Mouse (Mus musculus): ENCODE data around the gene Zcchc14. TPM values are rescaled to one million over a fixed set of nuclear protein-coding genes. Genes with fewer than 3 reads are reported as not detected.
"Not testable (repeated sequence)": the region's sequence is repeated elsewhere in the genome, so short reads cannot be mapped to it uniquely, and the experiment has no call there.

Zcchc14 gene
- polyA plus RNA-seq, 1 experiment: 34.3 TPM

DNA sequence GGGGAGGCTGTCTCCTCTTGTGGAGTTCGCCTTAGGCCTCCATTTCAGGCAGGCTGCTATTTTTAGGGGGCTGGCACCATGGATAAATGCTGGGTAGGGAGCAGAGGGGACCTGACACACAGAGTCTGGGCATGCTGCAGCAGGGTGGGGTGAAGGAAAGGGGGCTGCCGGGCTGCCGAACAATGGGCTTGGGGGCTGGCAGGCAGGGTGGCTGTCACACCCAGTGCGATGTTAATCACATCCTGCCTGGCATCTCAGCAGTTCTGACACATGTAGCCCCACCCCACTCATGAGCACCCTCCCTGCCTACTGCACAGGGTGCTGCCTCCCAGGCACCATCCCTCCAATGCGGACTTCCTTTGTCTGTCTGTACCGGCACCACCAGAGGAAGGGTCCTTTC is 15.9 kb upstream of the Zcchc14 start:
- Histone ChIP-seq H3K4me3 (ENCODE audit: insufficient read depth, low read length) (peak overlapping the region; percentile 14), H3K4me1 (ENCODE audit: control insufficient read depth, insufficient read depth, low read length) (no peaks in the 10 kb centered on the region), H3K27ac (ENCODE audit: insufficient read depth, low read length) (peak overlapping the region; percentile 50; the same call in 1 of the 2 replicates)
- peak; percentile 47; the same call in 1 of the 2 replicates for TF ChIP-seq POLR2A (IDR thresholded peaks at IDR 0.05; ENCODE audit: extremely low read depth, insufficient read depth, low read length)
- TF ChIP-seq CTCF (IDR thresholded peaks at IDR 0.05; ENCODE audit: extremely low read depth, insufficient read depth, low read length): no peak

DNA sequence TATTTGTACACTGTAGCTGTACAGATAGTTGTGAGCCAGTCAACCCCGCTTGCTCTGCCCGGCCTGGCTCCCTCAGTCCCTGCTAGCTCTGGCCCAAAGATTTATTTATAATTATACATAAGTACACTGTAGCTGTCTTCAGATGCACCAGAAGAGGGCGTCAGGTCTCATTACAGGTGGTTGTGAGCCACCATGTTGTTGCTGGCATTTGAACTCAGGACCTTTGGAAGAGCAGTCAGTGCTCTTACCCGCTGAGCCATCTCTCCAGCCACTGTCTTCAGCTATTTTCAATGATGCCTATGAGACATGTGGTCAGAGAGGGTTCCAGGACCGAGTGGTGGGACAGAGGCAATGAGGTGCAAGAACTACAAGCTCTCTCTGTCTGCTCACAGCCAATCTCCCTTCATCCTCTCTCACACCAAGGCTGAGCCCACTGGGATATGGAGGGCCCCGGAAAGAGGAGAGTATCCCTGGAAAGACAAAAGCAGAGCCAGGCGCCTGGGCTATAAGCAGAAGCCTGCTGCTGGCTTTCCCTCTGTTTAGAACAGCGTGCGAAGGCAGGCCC is 15.3 kb upstream of the Zcchc14 start:
- H3K4me3 ChIP-seq (ENCODE audit: insufficient read depth, low read length); H3K4me1 ChIP-seq (ENCODE audit: control insufficient read depth, insufficient read depth, low read length): not testable (repeated sequence)
- peak overlapping the region; percentile 17; the same call in 1 of the 2 replicates for H3K27ac ChIP-seq (ENCODE audit: insufficient read depth, low read length)

- Histone ChIP-seq H3K4me3 (ENCODE audit: insufficient read depth, low read length) (no peak overlapping the region), H3K4me1 (ENCODE audit: control insufficient read depth, insufficient read depth, low read length) (no peaks in the 10 kb centered on the region), H3K27ac (ENCODE audit: insufficient read depth, low read length) (no peak overlapping the region)
- TF ChIP-seq CTCF (IDR thresholded peaks at IDR 0.05; ENCODE audit: extremely low read depth, insufficient read depth, low read length) (no peak), POLR2A (IDR thresholded peaks at IDR 0.05; ENCODE audit: extremely low read depth, insufficient read depth, low read length) (no peak)
Measured at GRCm38 (mm10) chr8:121665329-121665728, 12.6 kb upstream of the Zcchc14 start.

DNA sequence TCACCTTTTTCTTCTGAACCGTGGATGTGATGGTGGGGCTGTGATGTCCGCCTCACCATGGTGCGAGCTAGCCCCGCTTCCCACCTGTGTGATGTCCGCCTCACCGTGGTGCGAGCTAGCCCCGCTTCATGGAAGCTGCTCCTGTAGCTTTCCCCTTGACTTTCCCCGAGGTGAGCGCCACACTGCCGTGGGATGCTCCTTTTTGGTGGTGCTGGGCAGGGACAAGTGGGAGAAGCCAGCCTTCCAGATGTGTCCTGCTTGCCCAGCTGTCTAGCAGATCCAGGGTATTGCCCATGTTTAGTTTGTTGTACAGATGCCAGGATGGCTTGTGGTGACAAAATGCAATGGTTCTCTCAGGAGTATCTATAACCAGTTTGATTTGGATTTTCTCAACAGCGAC is 10.4 kb upstream of the Zcchc14 start:
- no peak for TF ChIP-seq CTCF (IDR thresholded peaks at IDR 0.05; ENCODE audit: extremely low read depth, insufficient read depth, low read length)
- no peak for TF ChIP-seq POLR2A (IDR thresholded peaks at IDR 0.05; ENCODE audit: extremely low read depth, insufficient read depth, low read length)

GRCm38 (mm10) chr8:121661631-121662357 is 9.1 kb upstream of the Zcchc14 start:
- Histone ChIP-seq H3K4me3 (ENCODE audit: insufficient read depth, low read length) (no peak overlapping the region), H3K27ac (ENCODE audit: insufficient read depth, low read length) (no peak overlapping the region), H3K4me1 (ENCODE audit: control insufficient read depth, insufficient read depth, low read length) (no peaks in the 10 kb centered on the region)
- TF ChIP-seq CTCF (IDR thresholded peaks at IDR 0.05; ENCODE audit: extremely low read depth, insufficient read depth, low read length) (no peak), POLR2A (IDR thresholded peaks at IDR 0.05; ENCODE audit: extremely low read depth, insufficient read depth, low read length) (no peak)

More for the DNA sequence above, 10.4 kb upstream of the Zcchc14 start:
- no peak overlapping the region for H3K27ac ChIP-seq (ENCODE audit: insufficient read depth, low read length)
- no peaks in the 10 kb centered on the region for H3K4me1 ChIP-seq (ENCODE audit: control insufficient read depth, insufficient read depth, low read length)
- H3K4me3 ChIP-seq (ENCODE audit: insufficient read depth, low read length): no peak overlapping the region

DNA sequence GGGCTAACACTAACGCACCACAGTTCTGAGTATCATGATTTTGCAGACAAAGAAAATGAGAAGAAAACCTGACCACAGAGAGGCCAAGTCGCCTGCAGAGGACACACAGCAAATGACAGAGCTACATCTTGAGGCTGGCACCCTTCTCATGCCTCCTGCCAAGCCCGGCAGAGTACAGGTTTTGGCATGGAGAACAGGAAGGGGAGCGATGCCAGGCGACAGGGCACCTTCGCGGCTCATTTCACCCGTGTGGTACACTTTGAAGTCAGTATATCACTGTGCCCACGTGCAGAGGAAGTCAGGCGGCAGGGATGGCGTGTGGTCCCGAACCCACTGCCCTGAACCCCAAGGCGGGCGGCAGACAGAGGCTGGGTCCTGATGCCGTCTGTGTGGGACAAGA is 7.9 kb upstream of the Zcchc14 start:
- Histone ChIP-seq H3K4me3 (ENCODE audit: insufficient read depth, low read length) (no peak overlapping the region), H3K27ac (ENCODE audit: insufficient read depth, low read length) (no peak overlapping the region), H3K4me1 (ENCODE audit: control insufficient read depth, insufficient read depth, low read length) (no peaks in the 10 kb centered on the region)
- TF ChIP-seq POLR2A (IDR thresholded peaks at IDR 0.05; ENCODE audit: extremely low read depth, insufficient read depth, low read length): no peak
- TF ChIP-seq CTCF (IDR thresholded peaks at IDR 0.05; ENCODE audit: extremely low read depth, insufficient read depth, low read length): no peak

DNA sequence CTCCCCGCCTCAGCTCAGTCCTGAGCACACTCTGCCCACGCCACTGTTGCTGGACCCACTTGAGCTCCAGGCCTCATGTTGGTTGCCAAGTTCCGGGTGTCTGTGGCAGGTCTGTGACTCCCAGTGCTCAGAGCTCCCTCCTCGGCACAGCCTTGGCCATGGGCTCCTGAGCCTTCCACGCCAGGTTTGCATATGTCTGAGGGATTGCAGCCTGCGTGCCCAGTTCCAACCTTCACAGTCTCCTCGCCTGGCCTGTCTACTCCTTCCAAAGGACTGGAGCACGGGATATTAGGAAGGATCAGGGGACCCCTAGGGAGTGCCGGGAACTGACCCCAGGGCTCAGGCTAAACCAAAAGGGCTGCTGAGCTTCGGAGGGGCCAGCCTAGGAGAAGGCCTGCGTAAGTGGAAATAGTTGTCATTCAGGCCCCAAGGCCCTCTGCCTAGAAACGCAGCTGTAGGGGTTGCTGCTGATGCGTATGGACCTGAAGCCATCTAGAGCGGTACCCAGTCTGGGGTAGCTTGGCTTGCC is 2.3 kb upstream of the Zcchc14 start:
- peaks cover 4% of the 10 kb centered on the region; the same call in 1 of the 2 replicates for H3K4me1 ChIP-seq (ENCODE audit: control insufficient read depth, insufficient read depth, low read length)
- no peak for TF ChIP-seq CTCF (IDR thresholded peaks at IDR 0.05; ENCODE audit: extremely low read depth, insufficient read depth, low read length)
- no peak for TF ChIP-seq POLR2A (IDR thresholded peaks at IDR 0.05; ENCODE audit: extremely low read depth, insufficient read depth, low read length)
- H3K4me3 ChIP-seq (ENCODE audit: insufficient read depth, low read length): no peak overlapping the region
- no peak overlapping the region for H3K27ac ChIP-seq (ENCODE audit: insufficient read depth, low read length)

DNA sequence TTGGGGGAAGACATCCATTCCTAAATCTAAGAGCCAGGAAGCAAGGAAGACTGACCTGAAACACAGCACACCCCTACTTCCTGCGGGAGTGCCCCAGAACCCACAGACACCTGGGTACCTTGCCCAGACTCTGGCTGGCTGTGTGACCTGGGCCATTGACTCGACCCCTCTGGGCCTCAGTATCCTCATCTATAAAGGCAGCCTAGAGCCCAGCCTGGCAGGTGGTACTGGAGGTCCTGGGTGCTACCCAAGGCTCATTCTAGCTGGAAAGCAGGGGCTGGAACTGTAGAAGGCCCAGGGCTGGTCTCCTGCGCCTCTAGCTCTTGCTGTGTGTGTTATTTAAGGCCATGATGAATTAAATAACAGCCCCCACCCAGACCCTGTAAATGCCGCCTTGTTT is 1.4 kb upstream of the Zcchc14 start:
- no peak for TF ChIP-seq POLR2A (IDR thresholded peaks at IDR 0.05; ENCODE audit: extremely low read depth, insufficient read depth, low read length)
- TF ChIP-seq CTCF (IDR thresholded peaks at IDR 0.05; ENCODE audit: extremely low read depth, insufficient read depth, low read length): no peak
- no peak overlapping the region for H3K27ac ChIP-seq (ENCODE audit: insufficient read depth, low read length)
- H3K4me1 ChIP-seq (ENCODE audit: control insufficient read depth, insufficient read depth, low read length): peaks cover 5% of the 10 kb centered on the region; the same call in 1 of the 2 replicates

DNA sequence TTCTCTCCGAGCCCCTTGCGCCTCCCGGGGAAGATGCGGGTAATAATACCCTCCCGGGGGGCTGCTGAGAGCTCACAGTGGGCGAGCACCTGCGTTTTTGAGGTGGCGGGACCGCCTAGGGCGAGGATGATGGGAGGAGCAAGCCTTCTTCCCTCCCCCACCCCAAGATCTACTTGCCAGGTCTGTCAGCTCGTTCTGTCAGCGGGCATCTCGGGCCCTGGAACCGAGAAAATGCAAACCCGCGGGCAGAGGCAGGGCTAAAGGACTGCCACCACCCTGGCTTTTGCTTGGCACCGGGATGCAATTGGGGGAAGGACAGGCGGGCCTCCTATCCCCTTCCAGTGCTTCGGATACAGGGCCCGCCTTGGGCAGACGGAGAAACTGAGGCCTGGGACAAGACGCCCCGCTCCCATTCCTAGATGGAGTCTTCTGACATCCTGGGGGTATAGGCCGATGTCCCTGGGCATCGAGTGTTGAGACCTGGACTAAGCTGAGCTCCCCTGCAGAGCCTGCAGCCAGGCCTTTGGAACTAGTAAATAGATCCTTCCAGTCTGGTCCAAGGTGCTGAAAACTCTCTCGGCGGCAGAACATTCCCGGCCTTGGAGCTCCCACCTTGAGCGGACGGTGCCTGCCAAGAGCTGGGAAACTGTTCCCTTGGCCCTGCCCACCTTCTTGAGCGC is 779 bp upstream of the Zcchc14 start:
- TF ChIP-seq POLR2A (IDR thresholded peaks at IDR 0.05; ENCODE audit: extremely low read depth, insufficient read depth, low read length) (peak; percentile 5; the same call in 1 of the 2 replicates), CTCF (IDR thresholded peaks at IDR 0.05; ENCODE audit: extremely low read depth, insufficient read depth, low read length) (no peak)
- Histone ChIP-seq H3K4me1 (ENCODE audit: control insufficient read depth, insufficient read depth, low read length) (peaks cover 7% of the 10 kb centered on the region; the same call in 1 of the 2 replicates), H3K27ac (ENCODE audit: insufficient read depth, low read length) (peak overlapping the region; percentile 92), H3K4me3 (ENCODE audit: insufficient read depth, low read length) (peak overlapping the region; percentile 57)

More for the DNA sequence above, 1.4 kb upstream of the Zcchc14 start:
- H3K4me3 ChIP-seq (ENCODE audit: insufficient read depth, low read length): peak overlapping the region; percentile 57

Measured in cortical plate, adult 2 months (tissue).